Mouse (Mus musculus) heart, adult 8-10 months (tissue): Measurements from ENCODE around the gene Zfp217. TPM values are rescaled to one million over a fixed set of nuclear protein-coding genes. Genes with fewer than 3 reads are reported as not detected.

ENCODE experiments used
- DNase-seq: peaks from one replicate; pipeline ENCODE4 v3.0.0; 2022; ENCODE audit warnings: low spot score
- total RNA-seq, 4 experiments: library from RNA; stranded (reverse); gene quantifications; 2 replicates each; pipeline ENCODE4 v1.2.4; 2022

Zfp217 gene
- total RNA-seq, 4 experiments from 2014 or later, result 7.4 to 12.0 (median 8.9) TPM

DNA sequence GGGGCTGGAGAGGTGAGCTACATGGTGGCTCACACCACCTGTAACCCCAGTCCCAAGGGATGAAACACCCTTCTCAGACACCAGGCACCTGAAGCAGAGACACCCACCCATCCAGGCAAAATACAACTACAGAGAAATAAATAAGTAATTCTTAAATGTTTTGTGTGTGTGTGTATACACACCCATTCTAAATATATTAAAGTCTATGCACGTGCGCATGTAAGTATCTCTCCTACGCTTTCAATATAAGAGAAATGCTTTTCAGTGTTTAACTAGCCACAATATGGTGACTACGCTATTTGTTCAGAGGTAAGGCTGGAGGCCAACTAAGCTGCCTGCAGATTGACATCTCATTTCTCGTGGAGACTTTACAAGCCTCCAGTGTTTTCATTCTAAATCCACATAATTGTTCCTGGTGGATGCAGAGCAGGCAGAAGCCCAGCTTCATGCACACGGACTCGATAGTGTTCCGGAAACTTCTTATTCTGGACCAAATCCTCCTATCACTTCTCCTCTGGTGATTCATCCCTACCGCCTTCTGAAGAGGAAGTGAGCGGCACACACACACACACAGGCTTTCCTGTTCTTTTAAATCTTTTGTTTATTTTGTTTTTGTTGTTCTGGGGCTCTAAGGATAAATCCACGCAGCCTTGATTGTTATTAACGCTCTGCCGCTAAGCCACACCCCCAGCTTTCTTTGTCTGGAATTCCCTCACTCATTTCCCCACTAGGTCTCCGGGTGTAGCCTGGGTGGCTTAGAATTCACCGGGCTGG lies 12.1 kb upstream of the Zfp217 start:
- DNase-seq, result peak; percentile 41

DNA sequence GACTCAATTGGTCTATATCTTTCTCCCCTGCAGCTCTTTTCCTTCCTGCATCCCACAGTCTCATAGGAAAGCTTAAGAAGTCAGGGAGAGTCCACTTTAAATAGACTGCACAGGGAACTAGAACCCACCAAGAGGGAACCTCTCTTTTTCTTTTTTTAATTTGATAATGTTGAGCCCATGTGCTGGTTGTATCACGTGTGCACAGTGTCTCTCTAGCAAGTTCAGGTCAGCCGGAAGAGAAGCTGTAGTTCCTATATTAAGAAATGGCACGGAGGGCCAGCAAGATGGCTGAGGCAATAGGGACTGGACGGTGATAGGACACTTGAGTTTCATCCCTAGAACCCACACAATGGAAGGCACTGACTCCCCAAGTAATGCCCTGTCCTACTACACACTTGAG lies 11.1 kb upstream of the Zfp217 start:
- DNase-seq, result no peak

DNA sequence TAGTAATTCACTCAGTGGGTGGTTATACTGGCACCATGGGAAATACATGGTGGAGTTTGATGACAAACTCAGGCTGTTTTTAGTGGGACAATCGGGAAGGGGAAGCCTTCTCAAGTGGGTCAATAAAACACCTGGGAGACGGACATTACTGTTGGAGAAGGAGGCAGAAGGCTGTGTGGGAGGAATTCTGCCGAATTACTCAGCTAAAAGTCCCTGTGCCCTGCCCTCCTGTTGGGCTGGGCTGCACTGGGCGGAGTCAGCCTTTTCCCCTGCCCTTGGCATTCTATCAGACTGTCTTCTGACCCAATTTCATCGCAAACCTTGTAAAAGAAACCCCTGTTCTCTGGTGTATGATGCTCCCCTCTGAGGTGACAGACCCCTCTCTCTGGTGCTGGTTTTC lies 10.3 kb upstream of the Zfp217 start:
- DNase-seq, result no peak

DNA sequence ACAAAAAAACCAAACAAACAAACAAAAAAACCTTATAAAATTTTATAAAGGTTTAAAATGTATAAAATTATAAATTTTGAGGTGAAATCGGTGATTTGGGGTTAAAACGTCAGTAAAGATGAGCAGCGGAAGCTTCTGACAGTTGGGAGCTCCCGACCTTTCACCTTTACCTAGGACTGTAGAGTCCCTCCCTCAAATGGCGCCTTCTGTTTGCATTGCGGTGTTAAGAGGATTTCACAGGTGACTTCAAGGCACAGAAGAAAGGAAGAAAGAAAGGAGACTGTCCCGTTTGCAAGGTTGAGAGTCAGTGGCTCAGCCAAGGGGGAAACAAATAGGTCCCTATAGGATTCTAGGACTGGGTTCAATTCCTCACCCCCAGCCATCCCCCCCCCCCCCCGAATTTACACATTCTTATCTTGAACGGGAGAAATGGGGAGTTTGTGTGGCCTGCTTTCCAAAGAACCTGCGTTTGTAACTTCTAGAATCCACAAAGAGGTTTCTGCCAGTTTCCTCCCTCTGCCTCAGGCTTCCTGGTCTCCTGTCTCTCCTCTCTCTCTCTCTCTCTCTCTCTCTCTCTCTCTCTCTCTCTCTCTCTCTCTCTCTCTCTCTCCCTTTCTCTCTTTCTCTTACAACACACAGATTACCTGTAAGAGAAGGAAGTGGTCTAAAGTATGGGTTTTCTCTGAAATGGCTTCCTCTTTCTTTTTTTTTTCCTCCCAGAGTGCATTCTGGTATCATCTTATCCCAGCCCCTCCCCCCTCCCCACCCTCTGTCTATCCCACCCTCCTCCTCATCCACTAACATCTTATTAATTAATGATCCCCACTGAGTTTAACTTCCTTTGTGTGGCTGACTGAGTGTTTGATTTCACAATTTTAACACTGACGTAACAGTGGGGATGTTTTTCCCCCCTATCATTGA lies 9.6 kb upstream of the Zfp217 start:
- no peak for DNase-seq

DNA sequence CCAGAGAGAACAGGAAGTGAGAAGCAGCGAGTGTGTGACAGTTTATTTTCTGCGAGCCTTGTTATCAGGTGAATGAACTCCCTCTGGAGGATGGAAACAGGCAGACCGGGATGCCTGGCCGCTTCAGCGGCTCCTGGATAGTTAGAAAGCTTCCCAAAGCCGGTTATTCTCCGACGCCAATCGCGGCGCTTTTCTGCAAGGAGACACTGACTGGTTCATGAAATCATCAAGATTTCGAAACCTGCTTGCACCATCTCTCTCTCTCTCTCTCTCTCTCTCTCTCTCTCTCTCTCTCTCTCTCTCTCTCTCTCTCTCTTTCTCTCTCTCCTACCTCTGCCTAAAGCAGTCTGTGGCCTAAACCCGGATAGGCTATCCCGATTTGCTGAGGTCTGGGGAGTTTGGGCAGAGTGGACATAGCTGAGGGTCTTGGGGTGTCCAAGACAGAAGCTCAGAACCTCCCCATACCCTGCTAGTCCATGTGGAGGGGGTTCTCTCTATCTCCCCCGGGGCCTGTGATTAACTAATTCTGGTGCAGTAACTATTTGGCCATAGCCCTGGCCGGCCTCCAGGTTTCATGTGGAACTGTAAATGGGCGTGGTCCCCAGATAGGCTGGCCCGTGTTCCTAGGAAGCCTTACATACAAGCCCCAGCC lies 7.3 kb upstream of the Zfp217 start:
- DNase-seq, result peak; percentile 83

DNA sequence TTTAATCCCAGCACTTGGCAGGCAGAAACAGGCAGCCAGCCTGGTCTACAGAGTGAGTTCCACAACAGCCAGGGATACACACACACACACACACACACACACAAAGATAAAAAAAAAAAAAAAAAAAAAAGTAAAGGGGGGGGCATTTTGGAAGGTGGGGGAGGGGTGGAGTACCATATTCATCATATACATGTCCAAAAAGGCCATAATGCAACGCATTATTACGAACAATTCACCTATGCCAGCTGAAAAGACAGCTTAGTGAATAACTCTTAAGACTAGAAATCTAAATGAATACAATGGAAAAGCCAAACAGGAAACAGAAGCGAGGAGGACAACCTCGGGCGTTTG lies 6.8 kb upstream of the Zfp217 start:
- DNase-seq, result no peak

DNA sequence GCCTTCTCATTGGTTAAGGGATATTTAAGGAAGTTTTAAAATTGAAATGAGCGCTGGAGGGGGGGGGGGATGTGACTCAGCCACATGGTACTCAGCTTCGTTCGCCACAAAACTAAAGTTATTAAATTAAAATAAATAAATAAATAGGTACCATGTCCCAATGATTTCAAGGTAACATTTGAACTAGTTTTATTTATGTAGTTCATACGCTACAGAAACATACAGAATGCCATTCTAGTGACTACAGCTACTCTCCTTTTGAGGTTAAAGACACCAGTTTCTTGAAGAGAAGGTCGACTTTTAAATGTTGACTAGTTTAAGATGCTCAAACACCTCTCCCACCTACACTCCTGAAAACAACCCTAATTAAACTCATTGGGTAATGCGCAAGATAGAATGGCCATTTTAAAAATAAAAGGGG lies 6.4 kb upstream of the Zfp217 start:
- DNase-seq, result no peak

DNA sequence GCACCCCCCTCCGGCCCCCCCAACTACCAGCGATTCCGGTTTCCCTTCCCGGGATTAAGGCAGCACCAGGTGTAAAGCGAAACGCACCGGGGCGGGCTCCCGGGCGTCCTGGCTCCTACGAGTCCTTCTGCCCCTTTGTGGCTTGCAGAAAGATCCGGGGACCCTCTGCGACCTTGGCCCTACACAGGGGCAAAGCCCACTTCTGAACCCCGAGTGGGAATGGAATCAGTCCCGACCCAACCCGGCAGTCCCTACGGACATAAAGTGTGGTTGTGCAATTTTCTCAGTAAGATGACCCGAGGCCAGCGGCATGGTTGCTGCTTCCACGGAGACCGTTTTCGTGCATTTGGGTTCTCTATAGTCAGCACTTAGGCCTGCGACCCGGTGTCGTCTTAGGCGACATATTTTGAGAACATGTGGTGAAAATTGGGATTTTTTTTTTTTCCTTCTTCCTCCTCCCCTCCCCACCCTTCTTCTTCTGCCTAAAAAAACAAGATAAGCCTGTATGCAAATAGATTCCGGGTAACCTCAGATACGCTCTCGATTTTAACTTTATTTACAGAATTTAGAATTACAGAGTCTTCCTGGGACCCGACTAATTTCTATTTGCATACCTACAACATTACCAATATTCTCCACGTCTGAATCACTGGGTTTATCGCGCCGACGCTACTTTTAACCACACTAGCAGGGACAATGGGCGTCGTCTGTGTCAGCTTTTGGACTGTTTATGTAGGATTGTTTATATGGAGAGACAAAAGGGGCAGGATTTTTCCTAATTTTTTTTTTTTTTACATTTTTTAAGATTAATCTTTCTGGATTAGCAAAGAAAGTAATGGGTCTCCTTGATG lies 5.7 kb upstream of the Zfp217 start:
- peak; percentile 53 for DNase-seq

DNA sequence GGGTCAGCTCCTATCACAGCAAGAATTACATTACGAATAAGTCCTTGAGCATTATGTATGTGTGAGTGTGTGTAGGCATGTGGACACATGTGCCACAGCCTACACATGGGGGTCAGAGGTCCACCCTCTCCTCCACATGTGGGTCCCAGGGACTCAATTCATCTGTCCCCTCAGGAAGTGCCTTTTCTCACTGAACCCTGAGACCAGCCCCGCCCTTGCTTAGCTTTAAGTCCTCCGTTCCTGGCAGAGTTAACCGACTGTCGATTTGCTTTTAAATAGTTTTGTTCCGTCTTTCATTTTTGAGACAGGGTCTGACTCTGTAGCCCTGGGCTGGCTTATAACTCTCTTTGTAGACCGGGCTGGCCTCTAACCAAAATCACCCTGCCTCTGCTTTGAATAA lies 5.0 kb upstream of the Zfp217 start:
- peak; percentile 35 for DNase-seq

DNA sequence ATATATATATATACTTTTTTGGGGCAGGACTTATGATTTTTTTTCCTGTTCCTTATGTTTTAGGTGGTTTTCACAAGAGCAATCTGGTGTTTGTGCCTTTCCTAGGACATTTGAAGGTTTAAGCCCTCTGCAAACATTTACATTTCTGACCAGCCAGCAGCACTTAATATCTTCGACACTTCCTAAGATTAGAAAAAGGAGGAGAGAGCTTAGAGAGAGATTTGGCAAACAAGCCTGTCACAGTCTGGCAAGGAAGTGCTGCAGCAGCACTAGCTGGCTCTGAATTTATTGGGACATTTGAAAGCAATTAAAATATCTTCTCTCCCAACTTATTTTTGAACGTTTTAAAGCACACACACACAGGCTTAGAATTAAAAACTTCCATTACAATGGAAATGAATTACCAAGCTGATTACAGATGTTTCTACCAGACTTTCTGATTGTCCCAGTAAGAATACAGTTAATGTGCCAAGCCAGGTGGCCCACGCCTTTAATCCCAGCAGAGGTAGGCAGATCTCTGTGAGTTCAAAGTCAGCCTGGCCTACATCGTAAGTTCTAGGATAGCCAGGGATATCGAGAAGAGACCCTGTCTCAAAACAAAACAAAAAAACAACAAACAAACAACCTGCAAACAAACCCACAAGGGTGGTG lies 4.3 kb upstream of the Zfp217 start:
- DNase-seq, result no peak

DNA sequence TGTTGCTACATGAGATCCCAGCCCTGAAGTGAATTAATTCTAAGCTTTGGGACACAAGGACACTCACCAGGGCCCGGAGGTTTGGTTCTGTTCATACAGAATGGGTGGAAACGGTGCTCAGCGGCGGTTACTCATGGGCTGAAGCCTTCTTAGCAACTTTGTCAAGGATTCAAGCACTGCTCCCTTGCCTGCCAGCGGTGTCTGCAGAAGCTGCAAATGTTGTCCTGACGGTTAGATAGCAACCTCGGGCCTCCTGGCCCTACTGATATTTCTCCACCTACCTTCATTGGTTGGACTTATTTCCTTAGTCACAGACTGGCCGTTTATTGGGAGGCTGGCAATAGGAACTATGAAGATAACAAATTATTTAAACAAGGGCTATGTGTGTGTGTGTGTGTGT lies 3.6 kb upstream of the Zfp217 start:
- DNase-seq, result no peak

DNA sequence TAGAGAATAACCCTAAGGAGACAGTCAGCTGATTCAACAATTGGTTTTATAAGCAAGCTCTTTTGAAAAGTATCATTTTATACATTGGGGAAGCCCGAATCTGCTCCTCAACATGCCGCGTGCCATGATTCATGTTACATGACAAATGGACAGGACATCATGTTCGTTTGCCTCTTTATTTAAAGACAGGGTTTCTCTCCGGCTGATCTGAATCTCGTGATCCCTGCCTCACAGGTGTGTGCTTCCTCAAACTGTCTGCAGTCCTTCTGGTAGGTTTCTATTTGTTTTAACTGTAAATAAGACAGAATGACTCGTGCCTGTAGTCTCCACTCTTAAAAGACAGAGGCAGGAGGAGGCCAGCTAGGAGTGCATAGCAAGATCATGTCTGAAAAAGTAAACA lies 925 bp upstream of the Zfp217 start:
- DNase-seq, result no peak

DNA sequence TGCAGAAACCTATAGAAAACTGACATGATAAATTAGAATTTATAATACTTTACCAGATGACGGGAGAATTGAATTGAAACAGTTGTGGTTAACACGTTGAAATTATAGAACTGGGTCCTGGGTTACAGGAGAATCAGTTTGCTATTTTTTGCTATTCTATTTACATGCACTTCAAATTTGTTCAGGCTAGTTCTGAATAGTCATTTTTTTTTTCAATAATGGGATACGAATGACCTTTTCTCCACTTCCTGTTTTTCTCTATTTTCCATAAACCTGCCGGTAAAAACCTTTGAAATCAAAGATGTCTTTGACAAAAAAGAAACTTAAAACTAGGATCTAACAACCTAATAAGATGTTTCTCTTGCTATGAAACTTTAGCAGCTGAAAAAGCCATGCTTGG lies 733 bp downstream of the Zfp217 start:
- no peak for DNase-seq

DNA sequence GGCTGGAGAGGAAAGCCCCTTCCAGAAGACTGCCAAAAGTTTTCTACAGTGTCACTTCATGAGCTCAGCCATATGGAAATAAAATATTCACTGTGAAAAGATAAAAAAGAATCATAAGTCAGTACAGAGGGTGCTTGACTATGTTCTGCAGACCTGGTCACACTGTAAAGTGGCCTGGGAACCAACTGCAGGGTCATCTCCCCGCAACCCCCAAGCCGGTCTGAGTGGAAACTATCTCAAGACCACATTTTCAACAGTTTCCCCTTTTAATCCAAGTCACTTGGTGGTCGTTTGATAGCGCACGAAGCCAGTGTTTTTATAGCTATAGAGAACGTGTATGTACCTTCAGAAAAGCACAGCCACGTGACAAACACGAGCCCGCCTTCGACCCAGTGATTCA lies 3.6 kb downstream of the Zfp217 start:
- DNase-seq, result no peak

DNA sequence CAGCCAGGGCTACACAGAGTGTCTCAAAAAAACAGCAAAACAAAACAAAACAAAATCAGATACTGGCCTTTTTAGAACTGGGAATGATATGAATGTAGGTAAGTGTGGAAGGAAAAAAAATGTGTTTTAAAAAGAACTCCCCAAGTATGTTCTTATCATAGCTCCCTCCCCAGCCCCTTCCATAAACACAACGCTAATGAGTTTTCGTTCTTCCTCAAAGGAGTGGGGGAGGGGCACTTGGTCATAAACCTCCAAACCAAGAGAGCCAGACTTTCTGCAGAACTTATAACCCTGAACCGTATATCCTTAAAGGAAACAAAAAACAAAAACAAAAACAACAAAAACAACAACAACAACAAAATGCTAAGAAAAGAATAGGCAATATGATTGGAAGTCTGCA lies 4.0 kb downstream of the Zfp217 start:
- DNase-seq, result no peak

DNA sequence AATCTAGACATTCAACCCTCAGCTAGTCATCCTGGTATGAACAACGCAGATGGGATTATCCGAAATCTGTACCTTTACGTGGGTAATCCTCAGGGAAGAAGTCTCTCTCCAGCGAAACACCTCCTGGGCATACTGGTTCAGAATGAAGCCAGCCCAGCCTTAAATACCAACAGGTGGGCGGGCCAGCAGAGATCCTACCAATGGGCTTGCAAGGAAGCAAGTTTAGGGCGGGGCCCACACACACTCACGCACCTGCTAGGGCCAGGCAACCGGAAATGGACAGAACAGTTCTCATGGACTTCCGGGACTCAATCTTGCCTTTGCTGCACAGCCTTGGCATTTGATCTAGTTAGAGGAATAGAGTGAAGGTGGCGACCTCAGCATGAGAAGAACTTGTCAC lies 5.4 kb downstream of the Zfp217 start:
- no peak for DNase-seq

DNA sequence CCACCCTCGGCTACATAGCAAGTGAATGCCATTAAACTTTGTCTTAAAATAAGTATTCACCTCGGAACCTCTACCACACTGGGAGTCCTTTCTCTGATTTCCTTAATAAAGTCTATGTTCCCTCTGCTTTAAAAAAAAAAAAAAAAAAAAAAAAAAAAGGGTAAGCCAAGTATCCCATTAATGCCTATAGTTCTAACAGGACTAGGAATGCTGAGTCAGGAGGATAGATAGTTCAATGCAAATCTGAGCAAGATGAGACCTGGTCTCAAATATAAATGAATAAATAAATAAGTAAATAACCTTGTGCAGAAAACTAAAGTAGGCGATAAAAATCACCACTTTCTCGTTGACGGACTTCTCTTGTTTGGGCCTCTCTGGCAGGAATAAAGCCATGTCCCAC lies 6.4 kb downstream of the Zfp217 start:
- no peak for DNase-seq

DNA sequence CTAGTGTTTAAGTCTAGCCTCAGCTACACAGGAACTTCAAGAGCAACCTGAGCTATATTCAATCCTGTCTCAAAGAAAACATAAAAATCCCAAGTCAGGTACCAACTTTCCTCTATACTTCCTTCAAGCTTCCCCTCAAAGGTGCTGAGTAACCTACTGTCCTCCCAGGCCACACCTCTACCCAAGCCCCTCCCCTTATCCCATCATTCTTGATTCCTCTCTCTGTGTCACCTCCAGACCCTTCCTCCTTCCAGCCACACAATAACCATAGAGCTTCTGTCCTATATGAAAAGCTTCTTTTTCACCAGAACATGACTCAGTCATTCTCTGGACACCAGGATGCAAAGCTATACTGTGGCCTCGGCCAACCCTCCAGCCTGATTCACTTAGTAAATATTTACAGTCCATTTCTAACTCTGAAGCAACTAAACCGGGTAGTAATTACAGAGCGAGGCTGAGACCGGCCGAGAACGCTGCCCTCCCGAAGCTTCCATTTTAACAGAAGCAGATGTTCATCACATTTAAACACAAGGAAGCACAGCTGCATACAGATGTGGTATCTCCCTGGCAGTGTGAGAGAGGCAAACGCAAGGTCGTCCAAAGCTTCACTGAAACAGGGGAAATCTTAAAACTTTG lies 8.4 kb downstream of the Zfp217 start:
- DNase-seq, result no peak

DNA sequence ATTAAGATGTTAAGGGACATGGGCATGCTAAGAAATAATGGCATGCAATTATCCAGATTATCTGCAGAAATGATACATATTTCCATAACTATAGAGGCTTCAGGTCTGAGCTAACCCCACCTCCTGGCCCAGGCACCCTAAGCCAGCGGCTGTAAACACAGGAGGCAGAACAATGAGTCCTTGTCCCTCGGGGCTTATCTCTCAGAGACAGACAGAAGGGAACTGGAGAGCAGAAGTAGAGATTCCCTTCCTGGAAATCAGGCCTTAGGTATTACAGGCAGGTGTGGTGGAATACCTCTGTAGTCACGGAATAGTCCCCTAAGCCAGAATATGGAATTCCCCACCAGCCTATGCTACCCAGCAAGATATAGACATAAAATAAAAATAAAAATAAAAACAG lies 11.0 kb downstream of the Zfp217 start:
- DNase-seq, result no peak

DNA sequence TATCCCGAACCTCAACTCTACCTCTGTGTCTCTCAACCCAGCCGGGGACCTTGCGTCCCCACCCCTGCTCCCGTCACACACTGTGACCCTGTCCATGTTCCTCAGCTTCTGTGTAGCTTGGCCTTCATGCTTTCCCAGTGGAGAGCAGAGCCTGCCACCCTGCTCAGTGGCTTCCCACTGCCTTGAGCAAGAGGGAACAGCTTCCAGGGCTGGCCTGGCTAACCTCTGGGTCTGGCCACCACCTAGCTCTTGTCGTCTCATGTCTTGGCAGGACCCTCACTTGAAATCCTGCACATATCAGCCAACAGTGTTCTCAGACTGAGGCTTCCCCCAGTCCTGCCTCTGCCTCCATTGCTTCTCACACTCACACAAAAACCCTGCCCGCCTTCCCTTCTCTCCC lies 12.1 kb downstream of the Zfp217 start:
- no peak for DNase-seq
